Mouse (Mus musculus) liver, postnatal 0 days (tissue): ENCODE results near the gene Rsph6a.

Source experiments
- CTCF ChIP-seq: sonication (generic); IDR thresholded peaks from 2 replicates; pipeline ENCODE4 v1.5.1; 2016; ENCODE audit warnings: antibody characterized with exemption, low read depth
- EP300 ChIP-seq: IDR thresholded peaks from 2 replicates; pipeline ENCODE4 v1.6.1; 2016; ENCODE audit warnings: antibody characterized with exemption, low read depth, mild to moderate bottlenecking

DNA sequence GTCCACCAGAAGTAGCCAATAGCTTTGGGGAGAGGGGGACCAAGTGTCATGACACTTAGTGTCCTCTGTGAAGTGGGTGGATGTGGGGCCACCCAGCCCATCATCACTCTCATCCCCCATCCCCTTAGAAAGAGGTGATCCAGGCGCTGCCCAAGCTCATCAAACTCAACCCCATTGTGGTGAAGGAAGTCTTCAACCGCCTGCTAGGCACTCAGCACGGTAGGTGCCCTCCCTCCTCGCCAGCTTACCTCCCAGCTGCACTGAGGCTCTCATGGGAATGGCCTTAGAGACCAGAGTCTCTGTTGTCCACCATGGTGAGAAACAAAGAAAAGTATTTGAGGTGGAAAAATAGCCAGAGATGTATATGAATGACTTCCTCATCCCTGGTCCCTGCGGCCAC is 5.2 kb upstream of the Rsph6a start:
- TF ChIP-seq CTCF = no peak
- TF ChIP-seq EP300 = no peak
